Mouse (Mus musculus) left cerebral cortex, adult 18-20 months (tissue): ENCODE results near the gene Sdk1. TPM values are rescaled to one million over a fixed set of nuclear protein-coding genes. Genes with fewer than 3 reads are reported as not detected.

Experiments used
- DNase-seq, 2 experiments: peaks; one replicate each; pipeline ENCODE4 v3.0.0; 2021 to 2022; ENCODE audit warnings: low spot score in 2 of 2, mixed read lengths in 1 of 2
- long read RNA-seq, 2 experiments: library from polyadenylated mRNA; stranded (forward); transcript quantifications; one replicate each; pipeline ENCODE4 v2.0.0; 2021
- total RNA-seq, 2 experiments: library from RNA; stranded (reverse); gene quantifications; 2 replicates each; pipeline ENCODE4 v1.2.3; 2021

Sdk1 gene
- 1 to 10 TPM; 9.3 to 10.0 TPM for total RNA-seq
- long read RNA-seq, experiment 1 = 0 reads
- long read RNA-seq, experiment 2, partial matches to known transcripts = 0 of 1 reads
- long read RNA-seq, experiment 2, other reads (novel, unspliced or antisense) = 1 of 1 reads

- peak; percentile 88 to 95 for DNase-seq
Observed at GRCm38 (mm10) chr5:141240841-141241543, at the start of gene Sdk1. Gene Sdk1, plus strand, starts transcription at chr5:141241490.

GRCm38 (mm10) chr5:141197278-141197677 lies 44.0 kb upstream of the Sdk1 start:
- no peak for DNase-seq

GRCm38 (mm10) chr5:141202276-141203065 lies 38.8 kb upstream of the Sdk1 start:
- no peak for DNase-seq

GRCm38 (mm10) chr5:141207061-141207460 lies 34.2 kb upstream of the Sdk1 start:
- DNase-seq = peak; percentile 59 to 77

- DNase-seq = no peak
Observed at GRCm38 (mm10) chr5:141225243-141225642, 16.0 kb upstream of the Sdk1 start.

- no peak for DNase-seq
Observed at GRCm38 (mm10) chr5:141234326-141234725, 7.0 kb upstream of the Sdk1 start.

GRCm38 (mm10) chr5:141239401-141239800 lies 1.9 kb upstream of the Sdk1 start:
- DNase-seq = no peak

- no peak for DNase-seq
Observed at GRCm38 (mm10) chr5:141240441-141240840, 849 bp upstream of the Sdk1 start.

- peak in 1 of 2 experiments; percentile 6 for DNase-seq
Observed at GRCm38 (mm10) chr5:141241645-141242284, 475 bp downstream of the Sdk1 start.

GRCm38 (mm10) chr5:141243253-141243965 lies 2.1 kb downstream of the Sdk1 start:
- peak in 1 of 2 experiments; percentile 4 for DNase-seq

- DNase-seq = no peak
Observed at GRCm38 (mm10) chr5:141264253-141264652, 23.0 kb downstream of the Sdk1 start.

GRCm38 (mm10) chr5:141277112-141277511 lies 35.8 kb downstream of the Sdk1 start:
- DNase-seq = no peak

- no peak for DNase-seq
Observed at GRCm38 (mm10) chr5:141281751-141282150, 40.5 kb downstream of the Sdk1 start.

GRCm38 (mm10) chr5:141289611-141290010 lies 48.3 kb downstream of the Sdk1 start:
- no peak for DNase-seq

- DNase-seq = peak; percentile 8 to 27
Observed at GRCm38 (mm10) chr5:141295240-141295639, 54.0 kb downstream of the Sdk1 start.

- DNase-seq = no peak
Observed at GRCm38 (mm10) chr5:141302287-141302694, 61.0 kb downstream of the Sdk1 start.

GRCm38 (mm10) chr5:141303746-141304145 lies 62.5 kb downstream of the Sdk1 start:
- no peak for DNase-seq

GRCm38 (mm10) chr5:141304706-141305105 lies 63.4 kb downstream of the Sdk1 start:
- DNase-seq = no peak

GRCm38 (mm10) chr5:141310641-141311040 lies 69.4 kb downstream of the Sdk1 start:
- DNase-seq = peak; percentile 5 to 42

GRCm38 (mm10) chr5:141311801-141312200 lies 70.5 kb downstream of the Sdk1 start:
- DNase-seq = no peak

GRCm38 (mm10) chr5:141312305-141312704 lies 71.0 kb downstream of the Sdk1 start:
- no peak for DNase-seq
